Mouse (Mus musculus) ES-Bruce4 (cell line): ENCODE results near the gene Ifi209.
"Not testable (repeated sequence)": the region's sequence is repeated elsewhere in the genome, so short reads cannot be mapped to it uniquely, and the experiment has no call there.

Source experiments
- CTCF ChIP-seq: IDR thresholded peaks from one replicate; pipeline ENCODE4 v1.8.1; 2011; ENCODE audit warnings: low read depth, low read length
- EP300 ChIP-seq: IDR thresholded peaks from 2 replicates; pipeline ENCODE4 v1.6.1; 2011; ENCODE audit warnings: low read depth, low read length; ENCODE audit not compliant: insufficient read depth
- POLR2A ChIP-seq: IDR thresholded peaks from one replicate; pipeline ENCODE4 v1.8.1; 2011; ENCODE audit warnings: low read length; ENCODE audit not compliant: insufficient read depth

- not testable (repeated sequence) for TF ChIP-seq POLR2A, CTCF, EP300
These were observed 20.4 kb upstream of the Ifi209 start for GRCm38 (mm10) chr1:173610291-173610690.
